Mouse (Mus musculus) intestine, postnatal 0 days (tissue): ENCODE data around the gene Brd4. TPM values are rescaled to one million over a fixed set of nuclear protein-coding genes. Genes with fewer than 3 reads are reported as not detected.
A peak's percentile ranks its signal among the peaks of the same experiment; 100 is the strongest.

Source experiments
- ATAC-seq: fragments of 200-750 bp; cut with Nextera tagmentation; 2 replicates; pipeline ENCODE4 v1.8.0; 2017; ENCODE audit warnings: mild to moderate bottlenecking, moderate TSS enrichment, moderate library complexity
- H3K27ac ChIP-seq: fragments of 300-500 bp; sonication (generic); 2 replicates; pipeline ENCODE4 v1.5.1; 2014; ENCODE audit warnings: mild to moderate bottlenecking, low read depth, low read length, moderate library complexity
- H3K27me3 ChIP-seq: fragments of 300-500 bp; sonication (generic); replicated peaks from 2 replicates; pipeline ENCODE4 v1.6.1; 2014; ENCODE audit warnings: low read length, mixed read lengths; ENCODE audit not compliant: control insufficient read depth, insufficient read depth
- H3K36me3 ChIP-seq: fragments of 300-500 bp; sonication (generic); 2 replicates; pipeline ENCODE4 v1.6.1; 2014; ENCODE audit warnings: mild to moderate bottlenecking, moderate library complexity; ENCODE audit not compliant: control insufficient read depth, insufficient read depth
- H3K4me1 ChIP-seq: fragments of 300-500 bp; sonication (generic); replicated peaks from 2 replicates; pipeline ENCODE4 v1.6.1; 2014; ENCODE audit warnings: antibody characterized with exemption, low read length, mixed read lengths; ENCODE audit not compliant: control insufficient read depth, insufficient read depth
- H3K4me2 ChIP-seq: fragments of 300-500 bp; sonication (generic); replicated peaks from 2 replicates; pipeline ENCODE4 v1.6.1; 2014; ENCODE audit warnings: low read depth, mild to moderate bottlenecking, moderate library complexity
- H3K4me3 ChIP-seq: fragments of 300-500 bp; sonication (generic); 2 replicates; pipeline ENCODE4 v1.5.1; 2014; ENCODE audit warnings: low read depth, low read length
- H3K9ac ChIP-seq: fragments of 300-500 bp; sonication (generic); 2 replicates; pipeline ENCODE4 v1.6.1; 2014; ENCODE audit warnings: mild to moderate bottlenecking, low read depth, low read length
- H3K9me3 ChIP-seq: fragments of 300-500 bp; sonication (generic); 2 replicates; pipeline ENCODE4 v1.6.1; 2016; ENCODE audit warnings: mixed run types; ENCODE audit not compliant: control insufficient read depth
- CTCF ChIP-seq: sonication (generic); IDR thresholded peaks from 2 replicates; pipeline ENCODE4 v1.5.1; 2016; ENCODE audit warnings: low read depth, mild to moderate bottlenecking, control low read depth, antibody characterized with exemption, moderate library complexity
- WGBS: fragments of 180-500 bp; shearing (Covaris S2); extraction: QIAGEN DNeasy Blood & Tissue Kit; methylation state at CpG from one replicate; pipeline ENCODE4 v1.1.7; 2014; 5-methylcytosine and 5-hydroxymethylcytosine counted together
- polyA plus RNA-seq: library from polyadenylated mRNA; unstranded; fragments of >200 nt; fragmentation: Nextera tagmentation; extraction: Ambion mirVana; gene quantifications from 2 replicates; pipeline ENCODE4 v1.2.1, GENCODE M21; 2015

Gene Brd4
- polyA plus RNA-seq: 35.9 and 36.7 TPM in 2 replicates

GRCm38 (mm10) chr17:32284262-32285137, at the start of gene Brd4:
Gene Brd4 (minus strand): TSS chr17:32284722.
- peaks cover 3% of the 10 kb centered on the region; the same call in 1 of the 2 replicates for H3K4me1 ChIP-seq
- no peaks in the 10 kb centered on the region for H3K27me3 ChIP-seq
- WGBS: under 1% methylated on average over 80 of the region's 100 CpGs
- H3K9ac ChIP-seq: peak within 1 kb of the TSS; percentile 97
- peak within 1 kb of the TSS; percentile 88 for H3K4me3 ChIP-seq
- ATAC-seq: peak; percentile 93
- no peaks in the 10 kb centered on the region for H3K36me3 ChIP-seq
- peak; percentile 24; the same call in 1 of the 2 replicates for TF ChIP-seq CTCF
- peak within 1 kb of the TSS; percentile 66 for H3K4me2 ChIP-seq
- peak within 1 kb of the TSS; percentile 100 for H3K27ac ChIP-seq
- H3K9me3 ChIP-seq: no peaks in the 10 kb centered on the region

- no peak for TF ChIP-seq CTCF
- H3K36me3 ChIP-seq: peaks cover 71% of the 10 kb centered on the region
- WGBS: 74% methylated on average over 31 of the region's 31 CpGs
- H3K4me2 ChIP-seq: no peak overlapping the region
- no peak overlapping the region for H3K9ac ChIP-seq
- H3K9me3 ChIP-seq: no peaks in the 10 kb centered on the region
- no peak overlapping the region for H3K27ac ChIP-seq
- no peaks in the 10 kb centered on the region for H3K27me3 ChIP-seq
- ATAC-seq: peak; percentile 12; the same call in 1 of the 2 replicates
- H3K4me3 ChIP-seq: no peak overlapping the region
- no peaks in the 10 kb centered on the region for H3K4me1 ChIP-seq
Measured at GRCm38 (mm10) chr17:32333675-32334303, 49.3 kb upstream of the Brd4 start.

- no peak for TF ChIP-seq CTCF
- no peak for ATAC-seq
- H3K27ac ChIP-seq: no peak overlapping the region
- no peak overlapping the region for H3K4me3 ChIP-seq
- H3K9me3 ChIP-seq: no peaks in the 10 kb centered on the region
- no peaks in the 10 kb centered on the region for H3K27me3 ChIP-seq
- no peak overlapping the region for H3K4me2 ChIP-seq
- no peaks in the 10 kb centered on the region for H3K4me1 ChIP-seq
- peaks cover 23% of the 10 kb centered on the region for H3K36me3 ChIP-seq
- no peak overlapping the region for H3K9ac ChIP-seq
Measured at GRCm38 (mm10) chr17:32327501-32327900, 43.0 kb upstream of the Brd4 start.

GRCm38 (mm10) chr17:32322809-32323208, 38.3 kb upstream of the Brd4 start:
- peaks cover 7% of the 10 kb centered on the region; the same call in 1 of the 2 replicates for H3K36me3 ChIP-seq
- WGBS: 87% methylated on average over 1 of the region's 1 CpGs

GRCm38 (mm10) chr17:32321836-32322235, 37.3 kb upstream of the Brd4 start:
- ATAC-seq: no peak
- H3K4me2 ChIP-seq: peak overlapping the region; percentile 85
- H3K36me3 ChIP-seq: peaks cover 17% of the 10 kb centered on the region
- H3K4me3 ChIP-seq: peak overlapping the region; percentile 93
- no peaks in the 10 kb centered on the region for H3K4me1 ChIP-seq
- no peaks in the 10 kb centered on the region for H3K9me3 ChIP-seq
- no peak for TF ChIP-seq CTCF
- peak overlapping the region; percentile 81 for H3K9ac ChIP-seq
- peak overlapping the region; percentile 76 for H3K27ac ChIP-seq
- WGBS: 9% methylated on average over 6 of the region's 6 CpGs
- no peaks in the 10 kb centered on the region for H3K27me3 ChIP-seq

More at GRCm38 (mm10) chr17:32322809-32323208, 38.3 kb upstream of the Brd4 start:
- no peak for ATAC-seq
- H3K4me3 ChIP-seq: no peak overlapping the region
- no peaks in the 10 kb centered on the region for H3K9me3 ChIP-seq
- no peak for TF ChIP-seq CTCF
- no peak overlapping the region for H3K4me2 ChIP-seq
- no peaks in the 10 kb centered on the region for H3K4me1 ChIP-seq
- no peaks in the 10 kb centered on the region for H3K27me3 ChIP-seq
- no peak overlapping the region for H3K27ac ChIP-seq
- H3K9ac ChIP-seq: no peak overlapping the region

- Histone ChIP-seq H3K4me1 (no peaks in the 10 kb centered on the region), H3K9me3 (no peaks in the 10 kb centered on the region), H3K27ac (peak overlapping the region; percentile 76), H3K4me3 (peak overlapping the region; percentile 93), H3K4me2 (peak overlapping the region; percentile 85), H3K36me3 (peaks cover 22% of the 10 kb centered on the region), H3K9ac (peak overlapping the region; percentile 81), H3K27me3 (no peaks in the 10 kb centered on the region)
- WGBS: under 1% methylated on average over 23 of the region's 23 CpGs
- TF ChIP-seq CTCF: peak; percentile 39
- ATAC-seq: peak; percentile 63
Measured at GRCm38 (mm10) chr17:32321390-32321734, 36.8 kb upstream of the Brd4 start.
